Mouse (Mus musculus): ENCODE measurements around the gene Qser1. TPM values are rescaled to one million over a fixed set of nuclear protein-coding genes. Genes with fewer than 3 reads are reported as not detected.
"Not testable (repeated sequence)": the region's sequence is repeated elsewhere in the genome, so short reads cannot be mapped to it uniquely, and the experiment has no call there.

The Qser1 gene
- polyA plus RNA-seq, 1 experiment from 2014 or later = 3.3 TPM

- Histone ChIP-seq H3K4me1 (ENCODE audit: insufficient read depth, low read depth, low read length) (no peaks in the 10 kb centered on the region), H3K4me3 (ENCODE audit: low read depth, low read length) (no peak overlapping the region), H3K36me3 (ENCODE audit: insufficient read depth, low read length) (no peaks in the 10 kb centered on the region; the same call in 1 of the 2 replicates), H3K9ac (replicated peaks; ENCODE audit: low read depth) (no peak overlapping the region), H3K4me2 (replicated peaks; ENCODE audit: low read depth, low read length) (no peak overlapping the region), H3K9me3 (ENCODE audit: low read length) (no peaks in the 10 kb centered on the region), H3K27ac (ENCODE audit: low read length) (no peak overlapping the region), H3K27me3 (replicated peaks; ENCODE audit: insufficient read depth, low read length) (no peaks in the 10 kb centered on the region)
- WGBS = 65% methylated on average over 2 of the region's 2 CpGs
- peak; percentile 49; the same call in 1 of the 2 replicates for ATAC-seq
- DNase-seq (ENCODE audit: low spot score) = peak; percentile 19
- TF ChIP-seq EP300 (IDR thresholded peaks at IDR 0.05) = no peak
- no peak for TF ChIP-seq CTCF (IDR thresholded peaks at IDR 0.05)
Measured at GRCm38 (mm10) chr2:104832486-104832885, 15.9 kb upstream of the Qser1 start.

- WGBS = 89% methylated on average over 4 of the region's 4 CpGs
- Histone ChIP-seq H3K27ac (ENCODE audit: low read length) (no peak overlapping the region), H3K9me3 (ENCODE audit: low read length) (no peaks in the 10 kb centered on the region), H3K4me2 (replicated peaks; ENCODE audit: low read depth, low read length) (no peak overlapping the region), H3K36me3 (ENCODE audit: insufficient read depth, low read length) (no peaks in the 10 kb centered on the region; the same call in 1 of the 2 replicates), H3K4me1 (ENCODE audit: insufficient read depth, low read depth, low read length) (no peaks in the 10 kb centered on the region), H3K27me3 (replicated peaks; ENCODE audit: insufficient read depth, low read length) (no peaks in the 10 kb centered on the region), H3K4me3 (ENCODE audit: low read depth, low read length) (no peak overlapping the region), H3K9ac (replicated peaks; ENCODE audit: low read depth) (no peak overlapping the region)
- TF ChIP-seq CTCF (IDR thresholded peaks at IDR 0.05) = no peak
- no peak for TF ChIP-seq EP300 (IDR thresholded peaks at IDR 0.05)
- no peak for DNase-seq (ENCODE audit: low spot score)
- ATAC-seq = no peak
Measured at GRCm38 (mm10) chr2:104826191-104826590, 9.6 kb upstream of the Qser1 start.

GRCm38 (mm10) chr2:104818763-104819162 is 2.2 kb upstream of the Qser1 start:
- 93% methylated on average over 3 of the region's 3 CpGs for WGBS
- not testable (repeated sequence) for ATAC-seq

GRCm38 (mm10) chr2:104817555-104818330 is 1.2 kb upstream of the Qser1 start:
- H3K27ac ChIP-seq (ENCODE audit: low read length) = peak overlapping the region; percentile 95
- ATAC-seq = no peak
- peak overlapping the region; percentile 91 for H3K4me3 ChIP-seq (ENCODE audit: low read depth, low read length)
- H3K9ac ChIP-seq (replicated peaks; ENCODE audit: low read depth) = peak overlapping the region; percentile 90
- TF ChIP-seq EP300 (IDR thresholded peaks at IDR 0.05) = no peak
- no peak for TF ChIP-seq CTCF (IDR thresholded peaks at IDR 0.05)
- no peaks in the 10 kb centered on the region for H3K9me3 ChIP-seq (ENCODE audit: low read length)
- peak overlapping the region; percentile 96 for H3K4me2 ChIP-seq (replicated peaks; ENCODE audit: low read depth, low read length)
- DNase-seq (ENCODE audit: low spot score) = peak; percentile 11
- H3K4me1 ChIP-seq (ENCODE audit: insufficient read depth, low read depth, low read length) = peaks cover 6% of the 10 kb centered on the region; the same call in 1 of the 2 replicates
- no peaks in the 10 kb centered on the region for H3K36me3 ChIP-seq (ENCODE audit: insufficient read depth, low read length)
- WGBS = 2% methylated on average over 15 of the region's 15 CpGs
- no peaks in the 10 kb centered on the region for H3K27me3 ChIP-seq (replicated peaks; ENCODE audit: insufficient read depth, low read length)

More at GRCm38 (mm10) chr2:104818763-104819162, 2.2 kb upstream of the Qser1 start:
- not testable (repeated sequence) for H3K9me3 ChIP-seq (ENCODE audit: low read length); H3K36me3 ChIP-seq (ENCODE audit: insufficient read depth, low read length); H3K4me3 ChIP-seq (ENCODE audit: low read depth, low read length); H3K4me2 ChIP-seq (replicated peaks; ENCODE audit: low read depth, low read length); H3K27ac ChIP-seq (ENCODE audit: low read length); DNase-seq (ENCODE audit: low spot score); H3K27me3 ChIP-seq (replicated peaks; ENCODE audit: insufficient read depth, low read length); H3K4me1 ChIP-seq (ENCODE audit: insufficient read depth, low read depth, low read length); H3K9ac ChIP-seq (replicated peaks; ENCODE audit: low read depth)

GRCm38 (mm10) chr2:104816866-104817439 is 393 bp upstream of the Qser1 start:
- Histone ChIP-seq H3K9me3 (ENCODE audit: low read length) (no peaks in the 10 kb centered on the region), H3K9ac (replicated peaks; ENCODE audit: low read depth) (peak overlapping the region; percentile 90), H3K4me2 (replicated peaks; ENCODE audit: low read depth, low read length) (peak overlapping the region; percentile 96), H3K27ac (ENCODE audit: low read length) (peak overlapping the region; percentile 95), H3K36me3 (ENCODE audit: insufficient read depth, low read length) (no peaks in the 10 kb centered on the region), H3K27me3 (replicated peaks; ENCODE audit: insufficient read depth, low read length) (no peaks in the 10 kb centered on the region), H3K4me1 (ENCODE audit: insufficient read depth, low read depth, low read length) (peaks cover 6% of the 10 kb centered on the region; the same call in 1 of the 2 replicates), H3K4me3 (ENCODE audit: low read depth, low read length) (peak overlapping the region; percentile 91)
- WGBS = 1% methylated on average over 11 of the region's 51 CpGs
- peak; percentile 95 for DNase-seq (ENCODE audit: low spot score)
- peak; percentile 96 for ATAC-seq
- peak; percentile 80 for TF ChIP-seq CTCF (IDR thresholded peaks at IDR 0.05)
- no peak for TF ChIP-seq EP300 (IDR thresholded peaks at IDR 0.05)

GRCm38 (mm10) chr2:104815561-104816370 is 794 bp downstream of the Qser1 start:
- Histone ChIP-seq H3K4me3 (ENCODE audit: low read depth, low read length) (peak overlapping the region; percentile 91), H3K9ac (replicated peaks; ENCODE audit: low read depth) (peak overlapping the region; percentile 90), H3K27me3 (replicated peaks; ENCODE audit: insufficient read depth, low read length) (no peaks in the 10 kb centered on the region), H3K9me3 (ENCODE audit: low read length) (no peaks in the 10 kb centered on the region), H3K4me2 (replicated peaks; ENCODE audit: low read depth, low read length) (peak overlapping the region; percentile 96), H3K36me3 (ENCODE audit: insufficient read depth, low read length) (no peaks in the 10 kb centered on the region), H3K27ac (ENCODE audit: low read length) (peak overlapping the region; percentile 95), H3K4me1 (ENCODE audit: insufficient read depth, low read depth, low read length) (peaks cover 6% of the 10 kb centered on the region; the same call in 1 of the 2 replicates)
- DNase-seq (ENCODE audit: low spot score) = peak; percentile 55
- TF ChIP-seq CTCF (IDR thresholded peaks at IDR 0.05) (no peak; the same call in 1 of the 2 replicates), EP300 (IDR thresholded peaks at IDR 0.05) (no peak)
- ATAC-seq = peak; percentile 25
- WGBS = under 1% methylated on average over 33 of the region's 33 CpGs
